Mouse (Mus musculus) testis, postnatal 14 days (tissue): ENCODE measurements around the gene Morn3.
"Not testable (repeated sequence)": the region's sequence is repeated elsewhere in the genome, so short reads cannot be mapped to it uniquely, and the experiment has no call there.

Experiments
- DNase-seq: peaks from one replicate; pipeline ENCODE4 v3.0.0; 2021; ENCODE audit warnings: low spot score

The Morn3 gene

GRCm38 (mm10) chr5:123046916-123047315 is at the start of gene Morn3:
Gene Morn3, minus strand, starts transcription at chr5:123047016.
- no peak for DNase-seq

- no peak for DNase-seq
Measured at GRCm38 (mm10) chr5:123096299-123096698, 49.5 kb upstream of the Morn3 start.

- DNase-seq: no peak
Measured at GRCm38 (mm10) chr5:123094238-123094991, 47.6 kb upstream of the Morn3 start.

GRCm38 (mm10) chr5:123093077-123093633 is 46.3 kb upstream of the Morn3 start:
- DNase-seq: no peak

- DNase-seq: no peak
Measured at GRCm38 (mm10) chr5:123090560-123091306, 43.9 kb upstream of the Morn3 start.

GRCm38 (mm10) chr5:123088784-123089183 is 42.0 kb upstream of the Morn3 start:
- DNase-seq: no peak

- DNase-seq: no peak
Measured at GRCm38 (mm10) chr5:123086501-123086900, 39.7 kb upstream of the Morn3 start.

- DNase-seq: no peak
Measured at GRCm38 (mm10) chr5:123083340-123084050, 36.7 kb upstream of the Morn3 start.

- DNase-seq: no peak
Measured at GRCm38 (mm10) chr5:123080510-123080909, 33.7 kb upstream of the Morn3 start.

GRCm38 (mm10) chr5:123080041-123080440 is 33.2 kb upstream of the Morn3 start:
- no peak for DNase-seq

GRCm38 (mm10) chr5:123079568-123079967 is 32.8 kb upstream of the Morn3 start:
- no peak for DNase-seq

- no peak for DNase-seq
Measured at GRCm38 (mm10) chr5:123076419-123077281, 29.8 kb upstream of the Morn3 start.

GRCm38 (mm10) chr5:123075576-123076418 is 29.0 kb upstream of the Morn3 start:
- DNase-seq: peak; percentile 89

- no peak for DNase-seq
Measured at GRCm38 (mm10) chr5:123068714-123069113, 21.9 kb upstream of the Morn3 start.

- DNase-seq: no peak
Measured at GRCm38 (mm10) chr5:123068115-123068514, 21.3 kb upstream of the Morn3 start, which contains the start of gene Tmem120b. Gene Tmem120b, plus strand, starts transcription at chr5:123068415.

- DNase-seq: no peak
Measured at GRCm38 (mm10) chr5:123067395-123067995, 20.7 kb upstream of the Morn3 start.

- peak; percentile 78 for DNase-seq
Measured at GRCm38 (mm10) chr5:123064207-123064606, 17.4 kb upstream of the Morn3 start.

- DNase-seq: no peak
Measured at GRCm38 (mm10) chr5:123063141-123063540, 16.3 kb upstream of the Morn3 start.

GRCm38 (mm10) chr5:123061402-123061749 is 14.6 kb upstream of the Morn3 start:
- DNase-seq: not testable (repeated sequence)
